Mouse (Mus musculus) cerebellum, adult 9-10 months (tissue): Measurements from ENCODE around the gene Slco1a5.
"Not testable (repeated sequence)": the region's sequence is repeated elsewhere in the genome, so short reads cannot be mapped to it uniquely, and the experiment has no call there.

Experiments
- DNase-seq: peaks from one replicate; pipeline ENCODE4 v3.0.0; 2022

The Slco1a5 gene

DNA sequence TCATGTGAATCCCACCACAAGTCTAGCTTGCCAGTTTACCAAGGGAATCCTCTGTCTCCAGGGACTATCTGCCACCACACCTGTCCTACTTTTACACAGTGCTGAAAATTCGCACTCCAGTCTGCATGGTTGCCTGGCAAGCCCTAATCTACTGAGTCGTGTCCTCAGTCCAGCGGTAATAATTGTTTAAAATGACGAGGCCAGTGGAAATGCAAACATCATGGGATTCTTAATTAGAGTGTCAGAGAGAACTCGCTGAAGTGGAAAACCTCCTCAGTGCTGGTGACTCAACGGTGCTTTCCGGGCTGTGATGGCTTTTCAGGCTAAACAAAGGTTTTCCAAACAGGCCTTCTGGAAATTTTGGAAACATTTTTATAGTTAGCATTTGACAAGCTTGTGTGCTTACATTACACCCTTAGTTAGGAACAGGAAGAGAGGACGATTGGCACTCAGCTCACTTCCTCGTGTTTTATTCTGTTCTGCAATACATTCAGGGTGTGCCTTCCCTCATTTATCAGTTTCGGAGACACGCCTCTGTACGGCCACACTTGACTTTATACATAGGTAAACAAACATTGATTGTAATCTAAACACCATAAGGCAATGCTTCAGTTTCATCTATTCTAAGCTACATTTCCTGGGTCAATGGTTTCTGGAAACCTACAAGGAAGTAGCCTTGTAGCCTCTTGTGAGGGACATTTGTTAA, 33.2 kb downstream of the Slco1a5 start:
- DNase-seq: no peak

DNA sequence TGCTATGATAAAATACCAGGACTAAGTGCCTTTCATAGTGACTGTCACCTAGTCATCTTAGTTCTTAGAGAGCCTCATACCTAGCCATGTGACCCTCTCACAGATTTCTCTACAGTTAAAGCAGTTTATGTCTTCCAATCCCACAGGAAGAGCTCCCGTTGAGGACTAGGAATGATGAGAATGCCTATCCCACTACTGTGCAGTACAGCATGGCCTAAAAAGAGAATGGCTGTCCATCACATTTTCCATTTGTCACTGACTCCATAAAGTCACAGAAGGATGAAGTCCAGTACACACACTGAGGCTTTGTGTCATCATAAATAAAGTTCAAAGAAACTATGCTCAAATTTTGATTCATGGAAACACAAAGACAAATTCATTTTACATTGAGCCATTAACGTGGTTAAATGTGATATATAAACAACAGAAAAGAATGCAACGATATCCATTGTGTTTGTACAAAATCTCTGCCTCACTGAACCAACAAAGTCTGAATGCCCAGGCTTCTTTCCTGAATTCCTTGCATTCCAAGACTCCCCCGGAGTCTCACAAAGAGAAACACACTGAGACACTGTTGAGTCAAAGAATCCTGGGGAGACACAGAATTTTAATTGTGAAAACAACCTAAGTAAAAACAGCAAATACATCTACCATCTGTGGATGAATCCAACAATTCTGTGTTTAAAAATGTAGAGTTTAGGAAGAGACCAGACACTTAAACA, 46.9 kb downstream of the Slco1a5 start:
- no peak for DNase-seq

DNA sequence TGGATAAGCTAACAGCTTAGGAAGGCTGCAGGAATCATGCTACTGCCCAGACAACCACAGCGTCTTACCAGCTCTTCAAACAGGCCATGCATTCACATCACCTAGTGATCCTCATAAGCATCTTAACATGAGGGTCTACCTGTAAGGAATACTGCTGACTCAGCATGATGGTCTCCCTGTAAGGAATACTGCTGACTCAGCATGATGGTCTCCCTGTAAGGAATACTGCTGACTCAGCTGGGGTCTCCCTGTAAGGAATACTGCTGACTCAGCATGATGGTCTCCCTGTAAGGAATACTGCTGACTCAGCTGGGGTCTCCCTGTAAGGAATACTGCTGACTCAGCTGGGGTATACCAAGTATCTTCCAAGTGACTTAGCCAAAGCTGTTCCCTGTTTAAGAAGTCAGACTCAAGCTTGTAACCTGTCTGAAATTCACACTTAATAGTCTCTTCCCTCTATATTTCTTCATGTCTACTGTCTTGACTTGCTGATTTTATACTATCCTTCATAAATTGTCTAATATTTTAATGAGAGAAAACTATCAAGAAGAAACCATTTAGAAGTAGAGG, 72.0 kb downstream of the Slco1a5 start:
- not testable (repeated sequence) for DNase-seq

DNA sequence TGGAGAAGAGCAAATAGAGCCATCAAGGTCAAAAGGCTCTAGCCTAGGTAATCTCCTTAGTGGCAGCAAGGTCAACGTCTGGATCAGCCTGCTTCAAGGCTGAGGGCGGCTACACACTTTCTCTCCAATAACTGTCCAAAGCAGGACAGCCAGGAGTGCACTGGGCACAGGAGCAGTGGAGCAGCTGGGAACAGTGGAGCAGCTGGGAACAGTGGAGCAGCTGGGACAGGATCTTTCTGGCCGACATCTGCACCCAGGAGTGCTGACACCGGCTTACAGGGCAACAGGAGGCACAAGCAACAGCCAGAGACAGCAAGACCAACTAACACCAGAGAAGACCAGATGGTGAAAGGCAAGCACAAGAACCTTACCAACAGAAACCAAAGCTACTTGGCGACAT, 77.7 kb downstream of the Slco1a5 start:
- DNase-seq: no peak

DNA sequence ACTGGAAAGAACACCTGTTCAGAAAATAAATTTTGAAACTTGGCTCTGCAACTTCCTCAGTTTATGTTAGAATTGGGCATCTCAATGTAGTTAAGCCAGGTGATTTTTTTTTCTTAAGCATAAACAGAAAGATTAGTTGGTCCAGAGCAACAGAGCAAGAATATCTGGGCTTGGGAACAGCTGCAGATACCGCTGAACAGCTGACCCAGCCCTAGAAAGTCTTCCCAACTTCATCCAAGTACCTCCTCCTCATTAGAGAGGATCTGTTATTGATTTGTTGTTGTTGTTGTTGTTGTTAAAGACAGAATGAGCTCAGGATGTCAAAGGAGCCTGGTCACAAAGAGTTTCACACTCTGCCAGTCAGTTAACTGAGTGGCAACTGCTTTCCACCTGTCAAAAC, 83.3 kb downstream of the Slco1a5 start:
- no peak for DNase-seq

DNA sequence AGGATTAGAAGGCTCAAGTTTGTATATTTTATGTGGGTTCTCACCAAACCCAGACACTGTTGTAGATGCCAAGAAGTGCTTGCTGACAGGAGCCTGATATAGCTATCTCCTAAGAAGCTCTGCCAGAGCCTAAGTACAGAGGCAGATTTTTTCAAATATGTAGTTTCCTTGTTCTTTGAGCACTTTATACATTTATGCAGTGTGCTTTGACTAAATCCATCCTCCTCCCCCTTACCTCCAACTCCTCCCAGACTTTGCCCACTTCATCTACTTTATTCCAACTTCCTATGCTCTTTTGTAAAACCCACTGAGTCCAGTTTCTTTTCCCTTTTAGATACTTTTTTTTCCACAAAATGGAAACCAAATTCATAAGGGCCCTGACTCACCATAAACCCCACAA, 102.6 kb downstream of the Slco1a5 start:
- DNase-seq: no peak

DNA sequence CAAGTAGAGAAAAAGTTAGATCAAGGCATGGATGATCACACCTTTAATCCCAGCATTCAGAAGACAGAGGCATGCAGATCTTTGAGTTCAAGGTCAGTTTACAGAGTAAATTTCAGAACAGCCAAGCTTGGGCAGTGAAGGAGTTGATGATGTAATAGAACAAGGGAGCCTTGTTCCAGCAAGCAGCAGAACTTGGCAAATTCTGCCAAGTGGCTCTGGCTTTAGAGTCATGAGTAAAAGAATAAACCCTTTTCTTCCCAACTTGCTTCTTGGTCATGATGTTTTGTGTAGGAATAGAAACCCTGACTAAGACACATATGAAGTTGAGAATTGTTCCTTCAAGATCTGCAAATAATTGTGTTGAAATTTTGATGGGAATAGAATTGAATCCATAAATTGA, 111.0 kb downstream of the Slco1a5 start:
- no peak for DNase-seq

DNA sequence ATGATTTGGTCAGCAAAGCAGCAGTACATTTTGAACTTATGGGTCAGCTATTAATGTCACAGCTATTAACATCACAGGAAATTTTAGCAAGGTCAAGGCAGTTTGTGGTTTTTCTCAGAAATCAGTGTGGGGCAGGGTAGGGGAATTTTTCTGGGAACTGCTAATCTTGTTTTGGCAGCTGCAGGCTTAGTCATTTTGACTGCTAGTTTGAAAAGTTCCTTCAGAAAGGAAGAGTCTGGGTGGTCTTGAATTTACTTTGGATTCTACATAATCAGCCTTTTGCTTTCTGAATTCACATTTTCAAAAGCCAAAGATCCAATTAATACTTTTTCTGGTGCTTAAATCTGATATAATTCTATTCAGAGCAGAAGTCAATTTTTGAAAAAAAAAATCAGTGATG, 113.0 kb downstream of the Slco1a5 start:
- no peak for DNase-seq

DNA sequence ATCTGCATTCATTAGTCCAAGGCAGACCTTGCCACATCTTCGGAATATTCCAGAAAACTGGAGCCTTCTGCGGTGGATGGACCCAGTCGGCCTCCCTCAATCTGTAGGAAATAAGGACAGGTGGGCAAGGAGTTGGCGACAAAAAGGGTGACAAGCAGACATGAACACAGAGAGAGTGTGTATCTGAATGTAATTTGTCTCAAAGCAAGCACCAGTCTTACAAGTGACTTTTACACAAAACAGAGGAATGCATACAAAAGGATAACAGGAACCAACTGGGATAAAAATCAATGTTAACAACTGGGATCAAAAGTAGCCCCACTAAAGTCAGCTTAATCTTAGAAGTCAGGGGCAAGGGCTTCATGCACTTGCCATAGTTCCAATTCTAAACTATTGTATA, 114.4 kb downstream of the Slco1a5 start, which contains the start of gene Slco1a6:
TSS of gene Slco1a6 (minus strand) at position 101 of the 400 bp plus-strand sequence.
- DNase-seq: no peak

DNA sequence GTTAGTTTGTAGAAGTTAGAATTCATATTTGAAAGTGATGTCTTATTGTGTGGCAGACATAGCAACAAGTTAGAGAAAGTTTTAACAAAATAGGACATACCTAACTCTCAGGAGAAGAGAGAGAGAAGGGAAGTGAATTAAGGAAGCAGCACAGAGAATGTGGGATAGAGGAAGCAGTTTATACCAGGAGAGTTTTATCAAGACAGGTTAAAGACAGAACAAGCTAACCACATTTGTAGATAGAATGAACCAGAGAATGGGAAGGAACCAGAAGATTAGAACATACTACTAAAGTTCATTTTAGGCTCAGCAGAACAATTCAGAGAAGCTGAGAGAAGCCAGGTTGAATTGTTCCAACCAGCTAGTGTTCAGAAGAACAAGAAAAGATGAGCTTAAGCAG, 122.3 kb downstream of the Slco1a5 start:
- DNase-seq: no peak

DNA sequence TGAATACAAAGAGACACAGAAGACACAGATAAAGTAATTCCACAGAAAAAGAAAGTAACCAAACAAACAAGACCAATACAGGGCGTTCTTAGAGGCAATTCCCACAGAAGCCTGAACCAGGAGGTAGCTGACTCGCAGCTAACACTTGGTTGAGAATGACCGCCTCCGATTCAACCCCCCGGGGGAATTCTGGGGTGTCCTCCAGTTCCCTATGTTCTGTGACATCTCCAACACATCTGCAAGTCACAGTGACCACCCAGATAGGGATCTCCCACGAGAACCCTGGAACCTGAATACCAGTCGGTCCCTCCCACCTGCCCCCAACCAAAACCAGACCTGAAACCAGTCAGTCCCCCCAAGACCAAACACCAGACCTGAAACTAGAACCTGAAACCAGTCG, 128.5 kb downstream of the Slco1a5 start:
- DNase-seq: no peak

DNA sequence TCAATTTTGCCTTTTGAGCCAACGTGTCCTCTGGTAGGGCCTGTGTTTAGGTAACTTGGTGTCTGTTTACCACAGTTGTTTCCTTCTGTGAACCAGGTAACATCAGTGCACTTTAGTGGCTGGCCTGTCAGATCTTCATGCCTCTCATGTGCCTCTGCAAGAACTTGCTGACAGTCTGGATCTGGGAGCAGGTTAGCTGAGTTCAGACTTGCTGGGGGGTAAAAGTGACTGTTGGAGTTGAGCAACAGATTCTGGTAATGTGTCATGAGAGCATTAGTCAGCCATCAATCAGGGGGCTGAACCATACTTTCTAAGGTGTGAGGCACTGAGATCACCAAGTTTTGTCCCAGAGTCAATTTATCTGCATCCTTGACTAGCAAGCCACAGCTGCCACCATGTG, 130.8 kb downstream of the Slco1a5 start:
- no peak for DNase-seq

DNA sequence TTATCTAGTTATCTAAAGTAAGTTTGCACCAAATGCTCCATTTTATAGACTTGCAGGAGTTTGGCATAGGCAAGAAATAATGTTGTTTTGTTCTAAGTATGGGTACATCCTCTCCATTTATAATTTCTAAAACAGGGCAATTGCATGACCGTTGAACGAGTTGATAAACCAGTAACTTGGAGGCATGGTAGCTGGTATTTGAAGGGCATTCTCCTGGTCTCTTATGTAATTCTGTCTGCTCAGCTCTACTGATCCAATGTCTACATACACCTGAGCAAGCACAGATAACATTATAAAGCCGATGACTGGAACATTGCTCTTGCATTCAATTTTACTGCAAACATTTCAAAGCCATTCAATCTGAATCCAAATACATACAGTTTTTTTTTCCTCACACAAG, 135.4 kb downstream of the Slco1a5 start:
- DNase-seq: no peak

DNA sequence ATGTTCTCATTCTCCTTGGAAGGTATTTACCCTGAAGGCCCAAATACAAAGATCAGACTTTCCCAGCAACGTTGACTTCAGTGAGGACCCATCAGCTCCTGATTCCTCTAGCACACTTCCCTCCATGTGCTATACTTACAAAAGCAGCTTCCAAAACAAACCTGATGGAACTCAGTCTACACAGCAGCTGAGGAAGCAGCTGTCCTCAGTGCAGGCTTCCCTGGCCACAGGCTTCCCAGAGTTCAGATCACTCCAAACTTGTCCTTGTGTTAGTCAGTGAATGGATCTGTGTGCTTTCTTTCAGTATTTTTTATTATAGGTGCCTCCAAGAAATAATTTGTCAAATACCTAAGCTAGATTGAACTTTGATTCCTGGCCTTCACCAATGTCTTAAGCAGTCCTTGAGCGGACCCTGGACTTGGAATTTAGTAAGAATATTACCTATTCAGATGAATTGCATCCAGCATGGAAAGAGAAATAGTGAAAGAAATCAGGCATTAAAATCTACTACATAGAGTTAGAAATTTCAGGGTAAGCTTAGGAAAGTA, 136.8 kb downstream of the Slco1a5 start:
- DNase-seq: no peak
